Mouse (Mus musculus) limb, embryonic 14.5 days (tissue): Measurements from ENCODE around the gene L3hypdh. TPM values are rescaled to one million over a fixed set of nuclear protein-coding genes. Genes with fewer than 3 reads are reported as not detected.

Source experiments
- ATAC-seq: fragments of 200-750 bp; cut with Nextera tagmentation; 2 replicates; pipeline ENCODE4 v1.8.0; 2017; ENCODE audit warnings: low read depth, moderate number of reproducible peaks, moderate TSS enrichment; ENCODE audit not compliant: low FRiP score
- DNase-seq: peaks from one replicate; pipeline ENCODE4 v3.0.0-alpha.2; 2015; ENCODE audit warnings: low spot score
- H3K27ac ChIP-seq: fragments of 300-500 bp; sonication (generic); replicated peaks from 2 replicates; pipeline ENCODE4 v1.5.1; 2014; ENCODE audit warnings: low read depth, mild to moderate bottlenecking, low read length, moderate library complexity, mixed read lengths
- H3K27me3 ChIP-seq: fragments of 300-500 bp; sonication (generic); 2 replicates; pipeline ENCODE4 v1.6.1; 2014; ENCODE audit warnings: low read length, mixed read lengths; ENCODE audit not compliant: control insufficient read depth, insufficient read depth
- H3K36me3 ChIP-seq: fragments of 300-500 bp; sonication (generic); 2 replicates; pipeline ENCODE4 v1.6.1; 2014; ENCODE audit warnings: mild to moderate bottlenecking, low read length, moderate library complexity, mixed read lengths; ENCODE audit not compliant: control insufficient read depth, insufficient read depth
- H3K4me1 ChIP-seq: fragments of 300-500 bp; sonication (generic); 2 replicates; pipeline ENCODE4 v1.6.1; 2014; ENCODE audit warnings: antibody characterized with exemption, low read length, mixed read lengths; ENCODE audit not compliant: control insufficient read depth, insufficient read depth
- H3K4me2 ChIP-seq: fragments of 300-500 bp; sonication (generic); replicated peaks from 2 replicates; pipeline ENCODE4 v1.6.1; 2014; ENCODE audit warnings: low read depth, mild to moderate bottlenecking, low read length, moderate library complexity; ENCODE audit not compliant: severe bottlenecking
- H3K4me3 ChIP-seq: fragments of 300-500 bp; sonication (generic); replicated peaks from 2 replicates; pipeline ENCODE4 v1.5.1; 2014; ENCODE audit warnings: low read length
- H3K9ac ChIP-seq: fragments of 300-500 bp; sonication (generic); 2 replicates; pipeline ENCODE4 v1.6.1; 2014; ENCODE audit warnings: mild to moderate bottlenecking, low read depth, low read length, moderate library complexity; ENCODE audit not compliant: severe bottlenecking
- H3K9me3 ChIP-seq: fragments of 300-500 bp; sonication (generic); 2 replicates; pipeline ENCODE4 v1.6.1; 2016; ENCODE audit warnings: low read length; ENCODE audit not compliant: control insufficient read depth
- POLR2A ChIP-seq: fragments of 200-500 bp; IDR thresholded peaks from 2 replicates; pipeline ENCODE4 v1.8.0; 2012; ENCODE audit warnings: inconsistent platforms, mild to moderate bottlenecking, moderate library complexity, borderline replicate concordance; ENCODE audit not compliant: insufficient read depth, insufficient read length; ENCODE audit errors: extremely low read depth
- WGBS: fragments of 180-500 bp; shearing (Covaris S2); extraction: QIAGEN DNeasy Blood & Tissue Kit; methylation state at CpG from one replicate; pipeline ENCODE4 v1.1.7; 2014; 5-methylcytosine and 5-hydroxymethylcytosine counted together
- polyA plus RNA-seq, 2 experiments: library from polyadenylated mRNA; depleted of rRNA in 1 of 2; stranded (reverse) in 1 of 2; unstranded in 1 of 2; fragments of >200 nt; fragmentation: Nextera tagmentation in 1 of 2; extraction: Ambion mirVana in 1 of 2; gene quantifications; 2 replicates each; pipeline versions ENCODE4 v1.2.1 to v1.2.3; 2012 to 2014

Gene L3hypdh
- polyA plus RNA-seq, 2 experiments, result 21.4 to 26.8 TPM

DNA sequence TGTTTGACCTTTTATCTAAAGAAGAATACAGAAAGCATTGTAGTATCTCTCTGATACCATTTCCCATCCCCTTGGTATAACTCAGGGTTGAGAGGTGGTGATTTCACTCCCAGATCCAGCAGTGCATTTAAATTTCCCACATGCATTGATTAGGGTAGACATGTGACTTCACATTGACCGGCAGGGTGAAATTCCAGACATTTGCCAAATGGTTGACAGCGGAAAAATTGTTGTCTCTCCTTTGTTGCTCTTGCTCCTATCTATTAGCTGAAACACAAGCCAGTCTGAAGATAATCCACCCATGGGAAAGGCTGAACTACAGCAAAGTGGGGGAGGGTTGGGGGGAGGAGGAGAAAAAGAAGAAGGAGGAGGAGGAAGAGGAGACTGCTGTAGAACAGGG is 46.4 kb downstream of the L3hypdh start:
- no peak overlapping the region for H3K4me2 ChIP-seq
- ATAC-seq (no peak), DNase-seq (no peak)
- no peaks in the 10 kb centered on the region for H3K36me3 ChIP-seq
- H3K4me1 ChIP-seq, result no peaks in the 10 kb centered on the region
- H3K4me3 ChIP-seq, result no peak overlapping the region
- TF ChIP-seq POLR2A, result no peak
- no peak overlapping the region for H3K9ac ChIP-seq
- no peaks in the 10 kb centered on the region for H3K27me3 ChIP-seq
- 81% methylated on average over 2 of the region's 2 CpGs for WGBS
- H3K27ac ChIP-seq, result no peak overlapping the region
- peaks cover 4% of the 10 kb centered on the region; the same call in 1 of the 2 replicates for H3K9me3 ChIP-seq

DNA sequence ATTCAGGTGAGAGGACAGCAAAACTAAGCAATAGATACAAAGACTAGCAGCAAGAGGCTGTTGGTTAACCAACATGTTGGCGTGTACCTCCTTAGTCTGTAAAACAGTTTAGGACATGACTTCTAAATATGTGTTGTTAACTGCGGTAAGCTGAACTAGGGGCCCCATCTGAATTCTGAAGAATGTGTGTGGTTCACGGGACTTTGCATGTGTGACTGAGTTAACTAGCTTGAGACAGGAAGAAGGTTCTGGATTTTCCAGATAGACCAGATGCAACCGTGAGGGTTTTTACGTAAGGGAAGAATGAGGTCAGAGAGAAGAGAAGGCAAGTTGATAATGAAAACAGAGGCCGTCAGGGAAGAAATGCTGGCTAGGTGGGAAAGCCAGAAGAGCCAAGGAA is 48.2 kb downstream of the L3hypdh start:
- WGBS, result 62% methylated on average over 6 of the region's 6 CpGs
- no peak for DNase-seq
- no peaks in the 10 kb centered on the region for H3K4me1 ChIP-seq
- no peak overlapping the region for H3K4me3 ChIP-seq
- H3K27ac ChIP-seq, result no peak overlapping the region
- no peaks in the 10 kb centered on the region for H3K36me3 ChIP-seq
- ATAC-seq, result no peak
- TF ChIP-seq POLR2A, result no peak
- H3K9me3 ChIP-seq, result peaks cover 4% of the 10 kb centered on the region; the same call in 1 of the 2 replicates
- H3K4me2 ChIP-seq, result no peak overlapping the region
- no peaks in the 10 kb centered on the region for H3K27me3 ChIP-seq
- no peak overlapping the region for H3K9ac ChIP-seq

DNA sequence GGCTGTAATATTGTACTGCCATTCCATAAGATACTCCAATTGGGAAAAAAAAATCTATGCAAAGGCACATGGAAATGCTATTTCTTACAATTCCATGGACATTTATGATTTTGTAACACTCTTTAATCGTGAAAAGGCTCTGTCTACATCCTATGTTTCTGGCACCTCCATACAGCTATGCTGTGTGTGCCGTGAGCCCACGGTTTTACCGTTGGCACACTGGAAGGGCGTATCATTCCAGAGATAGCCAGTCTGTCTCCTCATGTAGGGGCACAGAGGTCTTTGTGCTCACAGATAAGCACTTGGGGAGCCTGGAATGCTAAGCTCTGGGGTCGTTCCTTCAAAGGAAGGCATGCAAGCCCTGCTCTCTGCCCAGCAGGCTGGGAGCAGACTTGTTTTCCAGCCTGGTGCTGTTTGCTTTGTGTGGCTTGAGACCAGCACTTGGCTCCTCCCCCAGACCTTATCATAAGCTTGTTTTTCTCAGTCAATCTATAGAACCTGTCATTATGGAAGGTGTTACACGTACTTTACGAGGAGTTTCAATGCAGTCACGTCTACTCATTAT is 49.1 kb downstream of the L3hypdh start:
- ATAC-seq (no peak), DNase-seq (no peak)
- Histone ChIP-seq H3K4me2 (no peak overlapping the region), H3K9ac (no peak overlapping the region), H3K27me3 (no peaks in the 10 kb centered on the region), H3K4me1 (no peaks in the 10 kb centered on the region), H3K4me3 (no peak overlapping the region), H3K36me3 (no peaks in the 10 kb centered on the region), H3K9me3 (peaks cover 4% of the 10 kb centered on the region; the same call in 1 of the 2 replicates), H3K27ac (no peak overlapping the region)
- WGBS, result 67% methylated on average over 9 of the region's 9 CpGs
- TF ChIP-seq POLR2A, result no peak

DNA sequence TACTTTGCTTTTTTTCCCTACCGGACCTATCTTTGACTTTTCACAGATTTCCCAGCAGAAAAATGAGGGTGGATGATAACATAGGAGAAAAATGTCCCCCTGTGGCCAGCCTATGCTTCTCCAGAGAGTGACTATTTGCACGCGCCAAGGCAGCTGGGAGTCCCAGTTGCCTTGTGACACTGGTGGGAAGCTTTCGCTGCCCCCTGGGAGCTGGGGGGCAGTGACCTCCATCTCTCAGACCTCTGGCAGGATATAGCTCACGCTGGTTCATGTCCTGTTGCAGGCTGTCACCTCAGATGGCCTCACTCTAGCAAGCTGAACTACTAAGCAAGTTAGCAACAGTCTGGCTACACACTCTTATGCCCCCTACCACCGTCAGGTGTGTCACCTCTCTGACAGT is 53.4 kb downstream of the L3hypdh start:
- 90% methylated on average over 6 of the region's 6 CpGs for WGBS

DNA sequence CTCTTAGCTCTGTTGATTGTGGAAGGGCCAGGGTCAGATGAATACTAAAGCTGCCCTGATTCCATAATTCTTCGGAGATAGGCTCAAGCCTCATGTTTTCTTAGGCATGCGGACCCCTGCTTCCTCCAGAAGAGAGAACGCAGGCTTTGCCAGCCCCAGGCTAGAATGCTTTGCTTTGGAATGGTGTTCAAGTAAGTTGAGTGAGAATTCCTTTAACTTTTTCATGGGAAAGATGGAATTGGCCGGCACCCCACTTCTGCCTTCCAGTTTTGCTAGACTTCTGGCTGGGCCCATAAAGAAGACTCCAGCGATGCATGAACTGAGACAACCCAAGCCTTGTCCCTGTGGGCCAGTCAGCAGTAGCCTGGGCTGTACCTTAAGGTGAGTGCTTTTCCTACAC is 54.1 kb downstream of the L3hypdh start:
- no peaks in the 10 kb centered on the region for H3K4me1 ChIP-seq
- WGBS, result 64% methylated on average over 5 of the region's 5 CpGs
- DNase-seq, result no peak
- no peak overlapping the region for H3K4me2 ChIP-seq
- H3K9ac ChIP-seq, result no peak overlapping the region
- no peaks in the 10 kb centered on the region for H3K27me3 ChIP-seq
- no peak overlapping the region for H3K27ac ChIP-seq
- H3K36me3 ChIP-seq, result no peaks in the 10 kb centered on the region
- no peak for TF ChIP-seq POLR2A
- no peak overlapping the region for H3K4me3 ChIP-seq
- no peak for ATAC-seq
- H3K9me3 ChIP-seq, result no peaks in the 10 kb centered on the region; the same call in 1 of the 2 replicates

More for the DNA sequence above, 53.4 kb downstream of the L3hypdh start:
- TF ChIP-seq POLR2A, result no peak
- ATAC-seq (no peak), DNase-seq (no peak)
- Histone ChIP-seq H3K36me3 (no peaks in the 10 kb centered on the region), H3K27me3 (no peaks in the 10 kb centered on the region), H3K4me2 (no peak overlapping the region), H3K9me3 (no peaks in the 10 kb centered on the region; the same call in 1 of the 2 replicates), H3K9ac (no peak overlapping the region), H3K27ac (no peak overlapping the region), H3K4me3 (no peak overlapping the region), H3K4me1 (no peaks in the 10 kb centered on the region)
